Mouse (Mus musculus) neutrophil, adult 83 days (primary cell): ENCODE results near the gene Clta. TPM values are rescaled to one million over a fixed set of nuclear protein-coding genes. Genes with fewer than 3 reads are reported as not detected.

Experiments
- total RNA-seq, 2 experiments: library from RNA; stranded (reverse); gene quantifications; one replicate each; pipeline ENCODE4 v1.2.4; 2023

The Clta gene
- total RNA-seq: 100 to 1,000 TPM; 180 to 182 TPM

DNA sequence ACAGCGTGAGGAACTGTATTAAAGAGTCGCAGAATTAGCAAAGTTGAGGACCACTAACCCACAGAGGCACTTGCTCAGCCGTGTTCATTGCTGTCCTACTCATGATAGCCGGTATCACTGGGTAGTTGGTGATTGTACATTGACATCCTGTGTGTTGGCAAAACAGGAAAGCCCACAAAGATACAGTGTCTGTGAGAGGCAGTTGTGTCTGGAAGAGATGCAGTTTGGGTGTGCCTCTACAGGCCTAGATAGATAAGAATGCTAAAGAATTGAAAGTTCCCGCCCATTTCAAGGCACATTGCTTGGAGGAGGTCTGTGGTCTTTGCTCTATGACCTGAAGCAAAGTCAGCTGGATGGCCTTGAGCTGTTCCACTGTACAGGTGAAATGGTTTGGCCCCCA, at the start of gene Clta:
TSS of gene Clta (plus strand) at position 327 of the 400 bp plus-strand sequence.

DNA sequence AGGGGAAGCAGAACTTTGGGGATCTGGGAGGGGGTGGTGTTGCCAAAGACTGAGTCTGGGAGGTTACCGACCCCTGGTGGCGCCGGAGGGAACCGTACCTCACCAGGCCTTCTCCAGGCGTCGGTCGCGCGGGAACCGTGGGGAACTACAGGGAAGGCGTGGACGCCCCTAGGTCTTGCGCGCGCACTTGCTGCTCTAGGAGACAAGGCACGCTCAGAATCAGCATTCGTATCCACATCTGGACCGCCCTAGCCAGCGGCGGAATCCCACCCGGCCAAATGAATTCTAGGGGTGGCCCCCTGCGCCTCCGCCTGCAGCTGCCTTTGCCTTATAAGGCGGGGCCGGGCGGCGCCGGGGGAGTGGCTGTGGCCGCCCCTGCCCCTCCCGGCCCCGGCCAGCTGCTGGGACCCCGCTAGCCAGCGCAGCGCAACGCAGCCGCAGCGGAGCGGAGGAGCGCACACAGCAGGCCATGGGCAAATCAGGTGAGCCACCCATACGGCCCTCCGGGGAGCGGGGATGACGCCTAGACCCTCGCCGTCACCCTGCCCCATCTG, 46.9 kb upstream of the Clta start, which contains the start of gene Glipr2:
TSS of gene Glipr2 (plus strand) at position 110 of the 554 bp plus-strand sequence.

DNA sequence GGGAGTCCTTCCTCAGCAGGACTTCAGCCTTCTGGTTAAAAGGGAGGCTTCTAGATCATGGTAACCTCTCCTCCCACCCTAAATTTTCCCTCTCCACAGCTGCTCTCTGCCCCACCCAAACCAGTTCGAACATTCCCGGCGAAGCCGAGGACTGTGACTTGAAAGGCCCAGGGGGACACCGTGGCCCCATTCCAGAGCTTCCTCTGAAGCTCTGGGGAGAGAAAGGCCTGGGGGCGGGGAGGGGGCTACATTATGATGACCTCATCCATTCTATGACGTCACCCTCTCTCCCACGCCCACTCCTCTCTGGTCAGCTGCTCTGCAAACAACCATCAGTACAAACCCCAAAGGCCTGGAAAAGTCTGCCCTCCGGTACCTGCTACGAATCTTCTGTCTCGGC, 21.1 kb upstream of the Clta start, which contains the start of gene Ccin:
TSS of gene Ccin (plus strand) at position 303 of the 400 bp plus-strand sequence.

Other genes starting within 250 kb of the Clta start
- gene Olfr159, start 233.4 kb upstream of the Clta start, total RNA-seq: not detected
- not detected for gene Olfr156, start 180.6 kb upstream of the Clta start, total RNA-seq
- gene Olfr157, start 164.3 kb upstream of the Clta start, total RNA-seq: not detected
- not detected for gene Olfr155, start 152.9 kb upstream of the Clta start, total RNA-seq
- gene Reck, start 128.9 kb upstream of the Clta start, total RNA-seq: 10 to 100 TPM; 14.1 to 14.5 TPM
- gene Glipr2, start 47.1 kb upstream of the Clta start, total RNA-seq: 100 to 1,000 TPM; 141 to 147 TPM
- gene Ccin, start 21.0 kb upstream of the Clta start, total RNA-seq: 1 to 10 TPM; 1.3 to 1.5 TPM
- gene Gne, start 79.7 kb downstream of the Clta start, total RNA-seq: 10 to 100 TPM; 19.6 to 24.4 TPM
- gene Rnf38, start 229.3 kb downstream of the Clta start, total RNA-seq: 100 to 1,000 TPM in 1 of 2 experiments, 10 to 100 TPM in 1; 98.4 to 111 TPM